Mouse (Mus musculus): ENCODE results near the gene Paqr5. TPM values are rescaled to one million over a fixed set of nuclear protein-coding genes. Genes with fewer than 3 reads are reported as not detected.
A peak's percentile ranks its signal among the peaks of the same experiment; 100 is the strongest.

Paqr5 gene
- polyA plus RNA-seq, 1 experiment from 2014 or later, result 3.4 TPM

DNA sequence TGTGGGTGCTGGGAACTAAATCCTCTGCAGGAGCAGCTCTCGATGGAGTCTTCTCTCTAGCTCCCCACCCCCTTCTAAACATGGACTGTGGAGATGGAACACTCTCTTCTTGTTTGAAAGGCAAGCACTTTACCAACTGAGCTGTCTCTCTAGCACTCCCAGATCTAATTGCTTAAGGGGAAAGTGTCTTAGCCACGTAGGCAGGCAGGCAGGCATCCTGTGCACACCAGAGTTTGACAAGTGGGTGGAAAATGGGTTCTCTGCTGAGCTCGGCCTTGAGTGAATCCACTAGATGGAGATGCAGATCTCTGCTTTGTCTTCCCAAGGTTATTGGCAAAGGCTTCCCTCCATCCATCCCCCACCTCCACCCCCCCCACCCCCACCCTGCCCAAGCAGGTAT is 1.4 kb upstream of the Paqr5 start:
- Histone ChIP-seq H3K9me3 (no peaks in the 10 kb centered on the region), H3K4me1 (peaks cover 14% of the 10 kb centered on the region), H3K27ac (no peak overlapping the region), H3K4me2 (no peak overlapping the region), H3K36me3 (no peaks in the 10 kb centered on the region), H3K27me3 (peaks cover 19% of the 10 kb centered on the region), H3K9ac (no peak overlapping the region), H3K4me3 (no peak overlapping the region)
- WGBS, result 26% methylated on average over 3 of the region's 3 CpGs
- ATAC-seq (ENCODE audit: borderline replicate concordance, extremely low read depth, low FRiP score, low TSS enrichment), result no peak

DNA sequence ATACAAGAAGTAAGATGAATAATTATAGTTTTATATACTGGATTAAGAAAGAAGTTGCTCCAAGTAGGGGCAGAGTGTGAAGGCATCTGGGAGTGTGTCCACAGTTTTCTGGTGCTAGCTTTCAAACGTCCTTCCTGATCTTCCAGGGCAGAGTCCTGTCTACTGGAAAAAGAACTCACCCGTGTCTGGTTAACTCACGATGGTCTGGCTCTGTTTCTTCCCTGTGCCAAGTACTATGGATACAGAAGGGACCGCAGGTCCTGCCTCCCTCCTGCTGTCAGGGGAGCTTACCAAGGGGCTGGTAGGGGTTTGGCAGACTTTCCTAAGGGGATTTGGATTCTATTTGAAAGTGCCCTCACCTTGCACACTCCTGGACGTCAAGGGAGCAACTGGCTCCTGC is 1.6 kb downstream of the Paqr5 start:
- Histone ChIP-seq H3K27ac (no peak overlapping the region), H3K9me3 (no peaks in the 10 kb centered on the region), H3K4me2 (no peak overlapping the region), H3K27me3 (peaks cover 19% of the 10 kb centered on the region), H3K36me3 (no peaks in the 10 kb centered on the region), H3K4me1 (peaks cover 14% of the 10 kb centered on the region), H3K4me3 (no peak overlapping the region), H3K9ac (no peak overlapping the region)
- 43% methylated on average over 5 of the region's 5 CpGs for WGBS
- no peak for ATAC-seq (ENCODE audit: borderline replicate concordance, extremely low read depth, low FRiP score, low TSS enrichment)

DNA sequence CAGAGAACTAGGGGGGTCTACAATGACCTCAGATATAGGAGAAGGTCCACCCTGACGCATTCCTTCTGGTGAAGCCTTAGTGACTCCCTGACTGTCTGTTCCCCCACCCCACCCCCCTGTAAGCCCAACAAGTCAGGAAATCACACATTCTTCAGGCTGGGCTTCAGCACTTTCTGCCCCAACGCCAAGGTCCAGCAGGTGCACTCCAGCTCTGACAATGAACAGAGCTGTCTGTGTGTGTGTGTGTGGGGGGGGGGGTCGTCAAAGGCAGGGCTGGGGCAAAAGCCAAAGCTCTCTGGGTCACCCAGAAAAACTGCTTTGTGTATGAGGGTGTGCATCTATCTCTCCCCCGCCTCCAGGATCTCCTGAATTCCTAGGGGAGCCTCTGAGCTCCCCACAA is 2.8 kb downstream of the Paqr5 start:
- Histone ChIP-seq H3K27ac (no peak overlapping the region), H3K4me3 (no peak overlapping the region), H3K9me3 (no peaks in the 10 kb centered on the region), H3K36me3 (no peaks in the 10 kb centered on the region), H3K4me2 (no peak overlapping the region), H3K4me1 (peaks cover 14% of the 10 kb centered on the region), H3K9ac (no peak overlapping the region), H3K27me3 (peaks cover 19% of the 10 kb centered on the region)
- 30% methylated on average over 4 of the region's 4 CpGs for WGBS
- ATAC-seq (ENCODE audit: borderline replicate concordance, extremely low read depth, low FRiP score, low TSS enrichment), result no peak

DNA sequence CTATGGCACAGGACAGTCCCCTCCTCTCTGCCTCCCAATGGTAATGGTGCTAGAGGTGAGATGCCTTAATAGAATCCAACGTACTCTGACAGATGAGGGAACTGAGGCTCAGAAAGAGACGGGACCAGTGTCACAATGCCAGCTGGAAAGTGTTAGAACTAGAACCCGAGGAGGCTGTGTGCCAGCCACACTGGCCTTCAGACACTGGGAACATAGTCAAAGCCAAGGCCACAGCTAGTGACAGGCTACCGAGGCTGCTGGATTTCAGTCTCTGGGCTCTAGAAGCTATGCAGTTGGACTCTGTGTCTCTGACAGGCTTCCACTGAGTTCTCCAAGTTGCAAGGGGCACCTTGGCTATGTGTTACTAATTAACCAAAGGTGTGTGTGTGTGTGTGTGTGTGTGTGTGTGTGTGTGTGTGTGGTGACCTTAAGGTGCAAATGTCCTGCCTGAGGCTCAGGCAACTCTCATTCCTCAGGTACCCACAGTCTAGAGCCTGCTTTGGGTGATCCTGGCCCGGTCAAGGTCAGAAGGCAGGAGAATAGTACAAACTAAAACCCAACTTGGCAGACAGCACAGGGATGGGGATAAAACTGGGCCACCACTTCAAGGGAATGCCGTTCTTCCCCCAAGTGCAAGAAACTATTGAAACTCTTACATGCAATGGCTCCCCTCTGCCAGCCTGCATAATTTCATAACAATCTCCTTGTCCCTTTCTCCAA is 3.5 kb downstream of the Paqr5 start:
- 73% methylated on average over 6 of the region's 6 CpGs for WGBS
- Histone ChIP-seq H3K27ac (no peak overlapping the region), H3K4me1 (peaks cover 14% of the 10 kb centered on the region), H3K36me3 (no peaks in the 10 kb centered on the region), H3K9ac (no peak overlapping the region), H3K27me3 (peaks cover 19% of the 10 kb centered on the region), H3K4me3 (no peak overlapping the region), H3K9me3 (no peaks in the 10 kb centered on the region), H3K4me2 (no peak overlapping the region)
- ATAC-seq (ENCODE audit: borderline replicate concordance, extremely low read depth, low FRiP score, low TSS enrichment), result no peak

DNA sequence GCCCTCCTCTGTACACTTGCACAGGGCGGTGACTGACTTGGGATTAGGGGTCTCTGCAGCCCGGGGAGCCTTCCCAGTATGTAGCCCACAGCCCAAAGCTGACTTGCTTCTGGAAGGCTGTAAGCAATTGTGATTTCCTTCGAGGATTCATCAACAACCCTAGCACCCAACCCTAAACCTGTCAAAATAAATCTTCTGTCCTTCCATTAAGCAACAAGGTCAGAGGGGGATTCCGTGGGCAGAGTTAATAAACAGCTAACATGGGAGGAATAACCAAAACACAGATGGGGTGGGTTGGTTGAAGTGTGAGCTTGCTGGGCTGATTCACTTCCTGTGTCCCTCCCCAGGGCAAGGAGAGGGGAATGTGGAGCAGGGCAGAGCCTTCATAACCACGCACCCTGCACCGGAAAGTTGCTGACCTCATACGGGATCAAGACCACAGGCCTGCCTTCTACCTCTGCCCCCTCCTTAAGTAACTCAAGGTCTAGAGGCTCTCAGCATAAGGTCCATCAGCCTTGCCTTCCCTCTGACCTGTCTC is 5.0 kb downstream of the Paqr5 start:
- 45% methylated on average over 7 of the region's 7 CpGs for WGBS
- ATAC-seq (ENCODE audit: borderline replicate concordance, extremely low read depth, low FRiP score, low TSS enrichment), result no peak
- Histone ChIP-seq H3K27me3 (peaks cover 11% of the 10 kb centered on the region), H3K4me3 (no peak overlapping the region), H3K4me1 (peaks cover 7% of the 10 kb centered on the region), H3K27ac (no peak overlapping the region), H3K9ac (no peak overlapping the region), H3K4me2 (no peak overlapping the region), H3K36me3 (no peaks in the 10 kb centered on the region), H3K9me3 (no peaks in the 10 kb centered on the region)

DNA sequence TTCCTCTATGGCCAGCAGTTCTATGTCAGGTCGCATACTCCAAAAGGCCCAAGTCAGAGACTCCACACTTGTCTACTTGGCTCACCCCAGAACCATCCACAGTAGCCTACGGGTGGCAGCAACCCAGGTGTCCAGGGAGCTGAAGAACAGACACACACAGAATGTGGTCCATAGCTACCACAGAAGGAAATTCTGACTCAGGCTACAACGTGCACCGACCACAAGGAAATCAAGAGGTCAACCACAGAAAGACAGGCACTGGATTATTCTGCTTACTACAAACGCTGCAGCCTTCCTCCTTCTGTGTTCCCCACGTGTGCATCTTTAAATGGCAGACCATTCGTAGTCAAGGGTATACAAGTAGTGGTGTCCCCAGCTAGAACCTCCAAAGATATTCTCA is 6.4 kb downstream of the Paqr5 start:
- 73% methylated on average over 7 of the region's 7 CpGs for WGBS
- H3K4me2 ChIP-seq, result no peak overlapping the region
- no peaks in the 10 kb centered on the region for H3K4me1 ChIP-seq
- H3K27ac ChIP-seq, result no peak overlapping the region
- no peak overlapping the region for H3K4me3 ChIP-seq
- H3K9me3 ChIP-seq, result no peaks in the 10 kb centered on the region
- H3K9ac ChIP-seq, result no peak overlapping the region
- H3K36me3 ChIP-seq, result no peaks in the 10 kb centered on the region
- peaks cover 3% of the 10 kb centered on the region; the same call in 1 of the 2 replicates for H3K27me3 ChIP-seq
- ATAC-seq (ENCODE audit: borderline replicate concordance, extremely low read depth, low FRiP score, low TSS enrichment), result no peak

DNA sequence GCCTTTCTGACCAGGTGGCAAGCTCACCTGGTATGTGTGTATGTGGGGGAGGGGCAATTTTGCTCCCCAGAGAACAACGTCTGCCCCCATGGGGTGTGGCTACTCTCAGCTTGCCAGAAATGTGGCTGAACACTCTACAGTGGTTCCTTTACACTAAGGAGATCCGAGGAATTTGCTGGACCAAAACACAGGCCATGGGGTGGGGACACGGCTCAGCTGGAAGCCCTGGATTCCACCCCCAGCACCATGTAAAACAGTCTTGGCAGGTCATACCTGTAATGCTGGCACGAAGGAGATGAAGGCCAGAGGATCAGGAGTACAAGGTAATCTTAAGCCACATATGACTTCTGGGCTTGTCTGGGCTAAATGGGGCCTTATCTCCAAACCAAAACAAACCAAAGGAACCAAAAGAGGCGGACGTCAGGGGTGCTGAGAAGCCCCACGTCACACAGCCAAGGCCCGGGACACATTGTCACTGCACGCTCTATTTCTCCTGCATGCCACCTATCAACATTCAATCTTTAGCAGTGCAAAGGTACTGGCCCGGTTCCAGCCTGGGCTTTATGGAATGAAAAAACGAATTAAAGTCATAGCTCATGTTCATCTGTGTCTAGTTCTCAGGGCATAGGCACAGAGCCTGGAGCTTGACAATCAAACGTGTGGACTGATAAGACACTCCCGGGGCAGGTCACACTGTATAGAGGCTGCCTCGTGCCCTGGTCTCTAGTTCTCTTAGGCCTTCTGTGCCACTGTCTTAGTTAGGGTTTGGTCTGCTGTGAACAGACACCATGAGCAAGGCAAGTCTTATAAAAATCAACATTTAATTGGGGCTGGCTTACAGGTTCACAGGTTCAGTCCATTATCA is 8.2 kb downstream of the Paqr5 start:
- Histone ChIP-seq H3K27me3 (no peaks in the 10 kb centered on the region), H3K4me1 (no peaks in the 10 kb centered on the region), H3K27ac (no peak overlapping the region), H3K4me2 (no peak overlapping the region), H3K36me3 (no peaks in the 10 kb centered on the region), H3K9me3 (no peaks in the 10 kb centered on the region), H3K4me3 (no peak overlapping the region), H3K9ac (no peak overlapping the region)
- no peak for ATAC-seq (ENCODE audit: borderline replicate concordance, extremely low read depth, low FRiP score, low TSS enrichment)
- WGBS, result 34% methylated on average over 14 of the region's 14 CpGs

DNA sequence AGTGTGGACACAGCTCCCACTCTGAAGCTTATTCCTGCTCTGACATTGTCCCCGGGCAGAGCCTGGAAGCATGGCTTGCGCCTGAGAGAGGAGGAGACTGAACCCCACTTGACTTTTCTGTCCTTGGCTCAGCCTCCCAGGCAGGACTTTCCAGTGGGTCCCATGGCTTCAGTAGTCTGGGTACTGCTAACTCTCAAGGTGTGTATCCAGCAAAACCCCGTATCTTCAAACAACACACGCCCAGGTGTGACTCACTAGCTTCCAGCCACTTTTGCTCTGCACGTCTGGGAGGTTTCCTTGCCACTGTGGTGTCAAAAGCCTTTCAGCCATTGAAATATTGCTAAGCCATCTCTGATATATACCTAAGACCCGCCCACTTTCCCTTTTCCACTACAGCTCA is 9.3 kb downstream of the Paqr5 start:
- ATAC-seq (ENCODE audit: borderline replicate concordance, extremely low read depth, low FRiP score, low TSS enrichment), result no peak
- H3K4me2 ChIP-seq, result no peak overlapping the region
- H3K27me3 ChIP-seq, result no peaks in the 10 kb centered on the region
- no peak overlapping the region for H3K9ac ChIP-seq
- H3K4me1 ChIP-seq, result no peaks in the 10 kb centered on the region; the same call in 1 of the 2 replicates
- WGBS, result 64% methylated on average over 6 of the region's 6 CpGs
- no peak overlapping the region for H3K27ac ChIP-seq
- no peak overlapping the region for H3K4me3 ChIP-seq
- no peaks in the 10 kb centered on the region for H3K9me3 ChIP-seq
- no peaks in the 10 kb centered on the region for H3K36me3 ChIP-seq

DNA sequence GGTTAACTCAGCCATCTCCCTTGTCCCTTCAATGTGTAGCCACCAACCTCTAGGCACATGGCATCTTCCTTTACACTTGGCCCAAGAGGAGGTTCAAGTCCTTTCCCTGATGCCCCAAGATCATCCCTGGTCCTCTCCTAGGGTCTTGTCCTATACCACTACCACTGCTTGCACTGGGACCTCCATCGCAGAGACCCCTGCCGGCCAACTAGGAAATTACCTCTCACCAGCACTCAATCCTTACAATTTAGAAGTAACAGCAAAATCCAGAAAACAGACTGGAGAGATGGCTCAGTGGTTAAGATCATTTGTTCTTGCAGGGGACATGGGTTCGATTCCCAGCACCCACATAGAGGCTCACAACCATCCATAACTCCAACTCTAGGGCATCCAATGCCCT is 11.2 kb downstream of the Paqr5 start:
- 51% methylated on average over 3 of the region's 3 CpGs for WGBS
- H3K27ac ChIP-seq, result no peak overlapping the region
- no peak overlapping the region for H3K4me2 ChIP-seq
- H3K9ac ChIP-seq, result no peak overlapping the region
- H3K27me3 ChIP-seq, result no peaks in the 10 kb centered on the region
- H3K9me3 ChIP-seq, result no peaks in the 10 kb centered on the region
- H3K36me3 ChIP-seq, result no peaks in the 10 kb centered on the region
- H3K4me1 ChIP-seq, result no peaks in the 10 kb centered on the region; the same call in 1 of the 2 replicates
- no peak overlapping the region for H3K4me3 ChIP-seq
- ATAC-seq (ENCODE audit: borderline replicate concordance, extremely low read depth, low FRiP score, low TSS enrichment), result no peak

DNA sequence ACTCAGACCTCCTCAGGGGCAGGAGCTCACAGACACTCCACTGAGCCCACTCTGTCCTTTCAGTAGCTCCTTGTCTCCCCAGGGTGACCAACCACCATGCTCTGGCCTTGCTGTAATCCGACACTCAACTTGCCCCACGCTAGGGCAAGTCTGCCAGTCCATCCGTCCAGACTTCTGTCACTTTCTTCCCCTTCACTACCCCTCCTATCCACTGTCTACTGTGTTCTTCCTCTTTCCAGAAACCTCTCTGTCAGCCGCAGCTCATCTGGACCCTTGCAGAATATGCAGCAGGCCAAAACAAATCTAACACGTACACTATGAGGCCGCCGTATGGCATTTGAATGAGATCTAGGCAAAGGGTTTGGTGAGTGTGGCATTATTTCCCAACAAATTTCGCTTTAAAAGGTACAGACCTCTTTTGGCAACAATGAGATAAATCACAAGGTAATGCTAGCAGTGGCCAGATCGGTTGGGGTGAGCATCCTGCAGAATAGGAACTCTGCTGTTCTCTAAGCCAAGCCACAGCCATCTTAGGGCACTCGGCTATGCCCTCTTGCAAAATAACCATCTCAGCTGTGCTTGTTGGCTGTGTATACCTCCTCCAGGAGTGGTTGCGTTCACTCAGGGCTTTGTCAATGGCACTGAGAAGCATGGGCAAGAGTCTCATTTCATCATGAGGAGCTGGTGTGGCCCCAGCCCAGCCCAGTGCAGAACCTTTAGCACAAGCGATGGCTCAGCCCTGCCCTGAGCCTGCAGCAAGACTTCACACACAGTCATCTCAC is 13.1 kb downstream of the Paqr5 start:
- H3K4me1 ChIP-seq, result peaks cover 4% of the 10 kb centered on the region; the same call in 1 of the 2 replicates
- WGBS, result 55% methylated on average over 12 of the region's 12 CpGs
- H3K4me2 ChIP-seq, result no peak overlapping the region
- no peak overlapping the region for H3K4me3 ChIP-seq
- no peaks in the 10 kb centered on the region for H3K36me3 ChIP-seq
- no peaks in the 10 kb centered on the region for H3K9me3 ChIP-seq
- H3K27ac ChIP-seq, result no peak overlapping the region
- H3K9ac ChIP-seq, result no peak overlapping the region
- no peaks in the 10 kb centered on the region for H3K27me3 ChIP-seq
- ATAC-seq (ENCODE audit: borderline replicate concordance, extremely low read depth, low FRiP score, low TSS enrichment), result no peak

DNA sequence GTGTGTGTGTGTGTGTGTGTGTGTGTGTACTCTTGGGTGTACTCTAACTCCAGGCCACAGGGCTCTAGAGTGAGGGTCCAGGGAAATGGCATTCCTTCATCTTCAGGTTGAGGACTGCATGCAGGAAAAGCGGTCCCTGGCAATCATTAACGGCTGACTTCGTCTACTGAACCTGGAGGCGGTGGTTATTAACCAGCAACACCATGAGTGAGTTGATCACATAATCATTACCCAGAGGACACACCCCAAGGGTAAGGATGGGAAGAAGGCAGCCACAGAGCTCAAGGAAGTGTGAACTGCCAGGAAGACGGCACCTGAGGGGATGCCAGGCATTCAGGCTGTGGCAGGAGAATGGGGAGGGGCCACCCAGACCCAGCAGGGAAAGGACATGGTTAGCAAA is 18.3 kb downstream of the Paqr5 start:
- H3K36me3 ChIP-seq, result no peaks in the 10 kb centered on the region
- 0 out of 2 replicates have a peak overlapping the region, but pooled peaks have one; percentile 42 for H3K27ac ChIP-seq
- WGBS, result 61% methylated on average over 5 of the region's 5 CpGs
- H3K27me3 ChIP-seq, result no peaks in the 10 kb centered on the region
- no peak overlapping the region for H3K4me2 ChIP-seq
- H3K4me1 ChIP-seq, result peaks cover 38% of the 10 kb centered on the region
- ATAC-seq (ENCODE audit: borderline replicate concordance, extremely low read depth, low FRiP score, low TSS enrichment), result no peak
- H3K4me3 ChIP-seq, result no peak overlapping the region
- no peak overlapping the region for H3K9ac ChIP-seq
- H3K9me3 ChIP-seq, result no peaks in the 10 kb centered on the region
